Mouse (Mus musculus): ENCODE data around the gene Tspo.

- TF ChIP-seq CTCF (conservative IDR thresholded peaks at IDR 0.05; ENCODE audit: low read length) (no peak), NANOG (IDR thresholded peaks at IDR 0.05; ENCODE audit: borderline replicate concordance, low read length) (no peak)
Observed at GRCm38 (mm10) chr15:83515018-83515417, 48.4 kb upstream of the Tspo start.
